Mouse (Mus musculus): ENCODE measurements around the gene Sept3. TPM values are rescaled to one million over a fixed set of nuclear protein-coding genes. Genes with fewer than 3 reads are reported as not detected.

Sept3 gene
- total and polyA plus RNA-seq, 2 experiments, result 0.04 to 0.09 TPM

- H3K4me3 ChIP-seq (ENCODE audit: insufficient read depth, low read depth, low read length), result peak overlapping the region; percentile 63
- H3K36me3 ChIP-seq (ENCODE audit: control insufficient read depth, insufficient read depth, low read length), result peaks cover 3% of the 10 kb centered on the region; the same call in 1 of the 2 replicates
- DNase-seq (ENCODE audit: extremely low read depth, low read depth, low spot score), result no peak
- peaks cover 4% of the 10 kb centered on the region; the same call in 1 of the 2 replicates for H3K4me1 ChIP-seq (ENCODE audit: control insufficient read depth, insufficient read depth, low read length)
- H3K27ac ChIP-seq (replicated peaks; ENCODE audit: insufficient read depth, low read depth, low read length), result no peak overlapping the region
- H3K9ac ChIP-seq (ENCODE audit: low read depth, low read length), result peak overlapping the region; percentile 74
- no peaks in the 10 kb centered on the region for H3K27me3 ChIP-seq (ENCODE audit: control insufficient read depth, insufficient read depth, low read length)
- TF ChIP-seq POLR2A (IDR thresholded peaks at IDR 0.05; ENCODE audit: extremely low read depth, insufficient read depth, low read length) (no peak), CTCF (IDR thresholded peaks at IDR 0.05; ENCODE audit: low read depth, low read length) (no peak)
- 36% methylated on average over 4 of the region's 4 CpGs for WGBS
- H3K79me2 ChIP-seq (ENCODE audit: control insufficient read depth, insufficient read depth, low read length), result no peaks in the 10 kb centered on the region
These were observed 63.2 kb downstream of the Sept3 start for GRCm38 (mm10) chr15:82337875-82338274.

GRCm38 (mm10) chr15:82338593-82339112 is 64.0 kb downstream of the Sept3 start, which contains the start of the genes Naga, Pheta2 and Smdt1:
Gene Naga, minus strand, starts transcription at chr15:82338925.
Gene Pheta2, plus strand, starts transcription at chr15:82338942.
Gene Smdt1, plus strand, starts transcription at chr15:82338959.
- under 1% methylated on average over 41 of the region's 41 CpGs for WGBS
- TF ChIP-seq CTCF (IDR thresholded peaks at IDR 0.05; ENCODE audit: low read depth, low read length) (no peak), POLR2A (IDR thresholded peaks at IDR 0.05; ENCODE audit: extremely low read depth, insufficient read depth, low read length) (0 out of 2 replicates have a peak, but pooled peaks have one; percentile 37)
- H3K4me1 ChIP-seq (ENCODE audit: control insufficient read depth, insufficient read depth, low read length), result peaks cover 4% of the 10 kb centered on the region; the same call in 1 of the 2 replicates

GRCm38 (mm10) chr15:82339150-82339549 is 64.5 kb downstream of the Sept3 start:
- TF ChIP-seq CTCF (IDR thresholded peaks at IDR 0.05; ENCODE audit: low read depth, low read length) (no peak), POLR2A (IDR thresholded peaks at IDR 0.05; ENCODE audit: extremely low read depth, insufficient read depth, low read length) (no peak)
- Histone ChIP-seq H3K79me2 (ENCODE audit: control insufficient read depth, insufficient read depth, low read length) (no peaks in the 10 kb centered on the region), H3K4me3 (ENCODE audit: insufficient read depth, low read depth, low read length) (peak overlapping the region; percentile 35; the same call in 1 of the 2 replicates), H3K36me3 (ENCODE audit: control insufficient read depth, insufficient read depth, low read length) (peaks cover 3% of the 10 kb centered on the region; the same call in 1 of the 2 replicates), H3K27me3 (ENCODE audit: control insufficient read depth, insufficient read depth, low read length) (no peaks in the 10 kb centered on the region), H3K27ac (replicated peaks; ENCODE audit: insufficient read depth, low read depth, low read length) (no peak overlapping the region), H3K9ac (ENCODE audit: low read depth, low read length) (peak overlapping the region; percentile 23; the same call in 1 of the 2 replicates), H3K4me1 (ENCODE audit: control insufficient read depth, insufficient read depth, low read length) (peaks cover 4% of the 10 kb centered on the region; the same call in 1 of the 2 replicates)
- no peak for DNase-seq (ENCODE audit: extremely low read depth, low read depth, low spot score)
- WGBS, result 52% methylated on average over 10 of the region's 10 CpGs

More at GRCm38 (mm10) chr15:82338593-82339112, 64.0 kb downstream of the Sept3 start, which contains the start of the genes Naga, Pheta2 and Smdt1:
- Histone ChIP-seq H3K36me3 (ENCODE audit: control insufficient read depth, insufficient read depth, low read length) (peaks cover 3% of the 10 kb centered on the region; the same call in 1 of the 2 replicates), H3K27ac (replicated peaks; ENCODE audit: insufficient read depth, low read depth, low read length) (peak within 1 kb of the TSS; percentile 30), H3K27me3 (ENCODE audit: control insufficient read depth, insufficient read depth, low read length) (no peaks in the 10 kb centered on the region), H3K4me3 (ENCODE audit: insufficient read depth, low read depth, low read length) (peak within 1 kb of the TSS; percentile 63), H3K79me2 (ENCODE audit: control insufficient read depth, insufficient read depth, low read length) (no peaks in the 10 kb centered on the region), H3K9ac (ENCODE audit: low read depth, low read length) (peak within 1 kb of the TSS; percentile 74)
- peak; percentile 90 for DNase-seq (ENCODE audit: extremely low read depth, low read depth, low spot score)

- no peak overlapping the region for H3K4me3 ChIP-seq (ENCODE audit: insufficient read depth, low read depth, low read length)
- no peak overlapping the region for H3K9ac ChIP-seq (ENCODE audit: low read depth, low read length)
- no peaks in the 10 kb centered on the region for H3K36me3 ChIP-seq (ENCODE audit: control insufficient read depth, insufficient read depth, low read length)
- H3K79me2 ChIP-seq (ENCODE audit: control insufficient read depth, insufficient read depth, low read length), result no peaks in the 10 kb centered on the region
- TF ChIP-seq CTCF (IDR thresholded peaks at IDR 0.05; ENCODE audit: low read depth, low read length), result no peak
- TF ChIP-seq POLR2A (IDR thresholded peaks at IDR 0.05; ENCODE audit: extremely low read depth, insufficient read depth, low read length), result no peak
- no peak for DNase-seq (ENCODE audit: extremely low read depth, low read depth, low spot score)
- no peak overlapping the region for H3K27ac ChIP-seq (replicated peaks; ENCODE audit: insufficient read depth, low read depth, low read length)
- 77% methylated on average over 8 of the region's 8 CpGs for WGBS
- H3K27me3 ChIP-seq (ENCODE audit: control insufficient read depth, insufficient read depth, low read length), result no peaks in the 10 kb centered on the region
- H3K4me1 ChIP-seq (ENCODE audit: control insufficient read depth, insufficient read depth, low read length), result peaks cover 4% of the 10 kb centered on the region; the same call in 1 of the 2 replicates
These were observed 65.1 kb downstream of the Sept3 start for GRCm38 (mm10) chr15:82339634-82340254.

- TF ChIP-seq POLR2A (IDR thresholded peaks at IDR 0.05; ENCODE audit: extremely low read depth, insufficient read depth, low read length), result no peak
- no peak for TF ChIP-seq CTCF (IDR thresholded peaks at IDR 0.05; ENCODE audit: low read depth, low read length)
- Histone ChIP-seq H3K4me1 (ENCODE audit: control insufficient read depth, insufficient read depth, low read length) (peaks cover 4% of the 10 kb centered on the region; the same call in 1 of the 2 replicates), H3K27me3 (ENCODE audit: control insufficient read depth, insufficient read depth, low read length) (no peaks in the 10 kb centered on the region), H3K79me2 (ENCODE audit: control insufficient read depth, insufficient read depth, low read length) (no peaks in the 10 kb centered on the region), H3K9ac (ENCODE audit: low read depth, low read length) (peak overlapping the region; percentile 63), H3K27ac (replicated peaks; ENCODE audit: insufficient read depth, low read depth, low read length) (no peak overlapping the region), H3K36me3 (ENCODE audit: control insufficient read depth, insufficient read depth, low read length) (no peaks in the 10 kb centered on the region), H3K4me3 (ENCODE audit: insufficient read depth, low read depth, low read length) (peak overlapping the region; percentile 51; the same call in 1 of the 2 replicates)
- 55% methylated on average over 21 of the region's 21 CpGs for WGBS
- no peak for DNase-seq (ENCODE audit: extremely low read depth, low read depth, low spot score)
These were observed 65.8 kb downstream of the Sept3 start for GRCm38 (mm10) chr15:82340414-82341035.
